Mouse (Mus musculus): ENCODE measurements around the gene P2ry14. TPM values are rescaled to one million over a fixed set of nuclear protein-coding genes. Genes with fewer than 3 reads are reported as not detected.
"Not testable (repeated sequence)": the region's sequence is repeated elsewhere in the genome, so short reads cannot be mapped to it uniquely, and the experiment has no call there.

P2ry14 gene
- polyA plus RNA-seq, 1 experiment from 2014 or later = 1.7 TPM

DNA sequence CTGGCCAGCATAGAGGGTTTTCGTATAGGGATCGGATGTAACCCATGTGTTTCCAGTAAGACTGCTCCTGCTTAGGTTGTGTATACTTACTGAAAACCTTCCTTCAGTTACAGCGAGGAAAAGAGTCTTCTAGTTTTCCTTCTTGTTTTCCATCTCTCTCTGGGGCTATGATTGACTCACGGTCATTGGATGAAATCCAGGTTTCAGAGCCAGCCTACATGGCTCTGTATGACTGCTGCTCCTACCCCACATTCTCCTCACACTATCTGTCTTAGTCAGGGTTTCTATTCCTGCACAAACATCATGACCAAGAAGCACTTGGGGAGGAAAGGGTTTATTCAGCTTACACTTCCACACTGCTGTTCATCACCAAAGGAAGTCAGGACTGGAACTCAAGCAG is 12.5 kb downstream of the P2ry14 start:
- H3K4me2 ChIP-seq; H3K4me1 ChIP-seq; H3K4me3 ChIP-seq; ATAC-seq; H3K36me3 ChIP-seq; H3K9me3 ChIP-seq (replicated peaks); H3K27ac ChIP-seq; H3K27me3 ChIP-seq (replicated peaks); H3K9ac ChIP-seq: not testable (repeated sequence)
- WGBS (ENCODE audit: insufficient replicate concordance) = 75% methylated on average over 4 of the region's 4 CpGs

DNA sequence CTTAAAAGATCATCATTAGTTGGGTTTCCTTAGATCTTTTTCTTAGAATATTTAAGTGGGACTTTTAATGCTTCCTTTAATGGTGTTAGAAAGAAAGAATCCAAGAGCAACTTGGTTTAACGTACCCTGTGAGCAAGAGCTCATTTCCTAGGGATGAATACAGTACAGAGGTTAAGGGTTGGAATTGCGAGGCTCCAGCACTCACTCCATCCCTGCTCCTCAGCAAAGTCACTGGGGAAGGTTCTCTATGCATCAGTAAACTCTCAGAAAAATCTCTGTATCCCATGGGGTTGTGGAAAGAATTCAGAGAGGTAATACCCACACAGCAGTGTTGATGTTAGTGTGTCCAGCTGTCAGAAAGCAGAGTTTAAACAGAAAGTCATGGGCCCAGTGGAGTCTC is 13.3 kb downstream of the P2ry14 start:
- Histone ChIP-seq H3K4me1 (peaks cover 14% of the 10 kb centered on the region), H3K36me3 (no peaks in the 10 kb centered on the region), H3K9ac (no peak overlapping the region), H3K4me2 (no peak overlapping the region), H3K27ac (no peak overlapping the region), H3K4me3 (no peak overlapping the region), H3K27me3 (replicated peaks) (no peaks in the 10 kb centered on the region), H3K9me3 (replicated peaks) (no peaks in the 10 kb centered on the region)
- WGBS (ENCODE audit: insufficient replicate concordance) = 62% methylated on average over 2 of the region's 2 CpGs
- ATAC-seq = no peak

DNA sequence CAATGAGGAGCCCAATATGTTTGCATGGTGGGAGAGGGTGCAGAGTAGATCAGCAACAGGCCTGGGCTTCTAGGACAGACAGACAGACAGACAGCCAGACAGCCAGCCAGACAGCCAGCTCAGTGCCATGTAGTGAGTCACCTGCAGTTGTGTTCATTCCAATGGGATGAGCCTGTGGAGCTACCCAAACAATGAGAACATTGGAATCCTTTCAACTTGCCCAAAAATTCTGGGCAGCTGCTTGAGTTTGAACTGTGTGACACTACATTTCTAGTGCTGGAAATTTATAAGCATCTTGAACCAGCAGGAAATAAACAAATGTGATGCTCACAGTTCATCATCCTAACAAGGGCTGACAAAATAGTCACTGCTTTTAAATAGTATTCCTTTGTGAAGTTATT is 13.8 kb downstream of the P2ry14 start:
- no peak for ATAC-seq

DNA sequence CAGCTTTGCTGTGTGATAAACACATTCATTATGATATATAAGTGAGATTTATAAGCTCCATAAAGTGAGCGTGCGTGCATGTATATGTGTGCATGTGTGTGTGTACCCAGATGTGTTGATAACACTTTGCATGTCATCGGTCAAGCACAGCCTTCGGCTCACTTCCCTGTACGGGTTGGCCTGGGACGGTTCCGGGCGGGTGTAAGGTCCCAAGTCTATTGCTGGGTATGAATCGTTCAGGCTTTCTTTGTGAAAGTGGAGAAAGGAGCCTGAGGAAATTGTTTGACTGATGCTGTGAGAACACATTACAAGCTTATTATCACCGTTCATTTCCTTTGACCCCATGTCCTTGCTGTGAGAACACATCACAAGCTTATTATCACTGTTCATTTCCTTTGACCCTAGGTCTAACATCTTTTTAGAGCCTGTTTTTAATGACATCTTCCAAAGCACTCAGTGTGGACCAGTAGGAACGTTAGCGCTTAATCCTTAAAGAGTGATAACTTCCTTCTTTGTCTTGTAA is 14.4 kb downstream of the P2ry14 start:
- Histone ChIP-seq H3K27me3 (replicated peaks) (no peaks in the 10 kb centered on the region), H3K9ac (no peak overlapping the region), H3K4me3 (no peak overlapping the region), H3K27ac (no peak overlapping the region), H3K36me3 (no peaks in the 10 kb centered on the region), H3K4me2 (no peak overlapping the region), H3K9me3 (replicated peaks) (no peaks in the 10 kb centered on the region), H3K4me1 (peaks cover 16% of the 10 kb centered on the region)
- WGBS (ENCODE audit: insufficient replicate concordance) = 74% methylated on average over 12 of the region's 12 CpGs
- ATAC-seq = no peak

More for the DNA sequence above, 13.8 kb downstream of the P2ry14 start:
- H3K27ac ChIP-seq = no peak overlapping the region
- H3K9me3 ChIP-seq (replicated peaks) = no peaks in the 10 kb centered on the region
- H3K27me3 ChIP-seq (replicated peaks) = no peaks in the 10 kb centered on the region
- H3K4me3 ChIP-seq = no peak overlapping the region
- H3K4me2 ChIP-seq = no peak overlapping the region
- no peaks in the 10 kb centered on the region for H3K36me3 ChIP-seq
- H3K9ac ChIP-seq = no peak overlapping the region
- H3K4me1 ChIP-seq = peaks cover 14% of the 10 kb centered on the region

DNA sequence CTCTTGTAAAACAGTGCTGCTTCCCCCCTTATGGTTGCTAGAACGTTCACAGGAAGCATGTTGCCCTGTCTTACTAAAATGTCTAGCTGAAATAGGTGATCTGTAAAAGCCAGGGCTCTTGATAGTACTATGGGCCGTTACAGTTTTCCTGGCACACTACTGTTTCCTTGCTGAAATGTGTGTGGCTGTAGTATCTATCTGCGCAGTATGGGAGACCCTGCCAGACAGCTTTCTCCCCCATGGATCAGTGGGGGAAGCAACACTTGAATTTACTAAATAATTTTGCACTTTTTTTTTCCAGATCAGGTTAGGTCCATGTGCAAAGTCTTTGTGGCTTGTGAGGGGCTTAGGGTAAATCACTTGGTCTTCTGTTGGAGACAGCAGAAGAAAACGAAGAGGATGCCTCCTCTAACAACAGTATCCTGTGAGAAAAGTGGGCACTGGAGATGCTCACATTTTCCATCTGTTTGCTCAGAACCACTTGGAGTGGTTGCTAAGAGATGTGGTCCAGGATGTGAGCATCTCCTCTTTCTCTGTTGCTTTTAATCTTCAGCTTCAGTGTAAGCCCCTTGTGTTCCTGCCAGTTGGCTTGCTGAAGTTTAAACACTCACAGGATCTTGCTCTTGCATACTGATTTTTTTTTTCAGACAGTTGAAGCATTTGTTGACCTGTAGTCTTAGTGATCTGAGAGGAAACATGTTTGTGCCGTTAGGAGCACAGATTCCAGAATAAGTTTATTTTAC is 17.3 kb downstream of the P2ry14 start:
- Histone ChIP-seq H3K9me3 (replicated peaks) (no peaks in the 10 kb centered on the region), H3K27me3 (replicated peaks) (no peaks in the 10 kb centered on the region), H3K4me2 (no peak overlapping the region), H3K4me3 (no peak overlapping the region), H3K4me1 (peaks cover 34% of the 10 kb centered on the region), H3K27ac (no peak overlapping the region), H3K9ac (no peak overlapping the region), H3K36me3 (no peaks in the 10 kb centered on the region)
- 68% methylated on average over 5 of the region's 5 CpGs for WGBS (ENCODE audit: insufficient replicate concordance)
- no peak for ATAC-seq

DNA sequence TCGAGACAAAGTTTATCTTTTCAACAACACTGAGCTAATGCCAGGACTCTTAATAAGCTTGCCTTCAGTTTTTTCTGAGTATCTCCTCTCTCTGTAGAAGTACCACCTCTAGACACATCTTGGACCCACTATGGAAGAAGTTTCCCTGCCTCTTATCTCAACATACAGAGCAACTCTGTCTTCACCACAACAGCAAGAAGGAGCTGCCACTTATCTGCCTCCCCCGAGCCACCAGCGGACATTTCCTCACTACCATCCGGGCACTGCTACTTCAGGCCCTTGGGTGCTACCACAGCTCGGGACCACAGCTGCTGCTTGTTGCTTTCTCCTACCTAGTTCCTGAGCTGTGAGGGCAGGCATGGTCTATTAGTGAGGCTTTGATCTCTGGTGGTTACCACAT is 20.2 kb downstream of the P2ry14 start:
- no peak overlapping the region for H3K9ac ChIP-seq
- 10% methylated on average over 5 of the region's 5 CpGs for WGBS (ENCODE audit: insufficient replicate concordance)
- no peak overlapping the region for H3K4me3 ChIP-seq
- H3K27ac ChIP-seq = no peak overlapping the region
- H3K4me2 ChIP-seq = peak overlapping the region; percentile 15
- no peaks in the 10 kb centered on the region for H3K36me3 ChIP-seq
- no peaks in the 10 kb centered on the region for H3K27me3 ChIP-seq (replicated peaks)
- peaks cover 42% of the 10 kb centered on the region for H3K4me1 ChIP-seq
- peak; percentile 78 for ATAC-seq
- no peaks in the 10 kb centered on the region for H3K9me3 ChIP-seq (replicated peaks)

DNA sequence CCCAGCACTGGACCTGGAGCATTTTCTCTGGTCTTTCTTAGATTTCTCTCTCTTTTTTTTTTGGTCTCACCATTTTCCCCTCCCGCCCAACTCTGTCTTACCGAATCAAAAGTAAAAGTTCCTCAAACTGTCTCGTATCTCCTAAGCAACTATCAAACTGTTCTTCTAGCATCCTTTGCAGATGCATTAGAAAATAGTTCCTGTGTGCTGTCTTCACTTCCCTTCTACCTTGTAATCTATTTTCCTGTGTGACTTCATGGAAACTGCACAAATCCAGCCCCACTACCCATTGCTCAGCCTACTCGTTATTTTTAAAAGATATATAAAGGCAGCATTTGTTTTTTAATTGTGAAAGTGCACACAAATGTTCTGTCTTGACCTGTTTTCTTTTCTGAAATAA is 21.5 kb downstream of the P2ry14 start:
- WGBS (ENCODE audit: insufficient replicate concordance) = 51% methylated on average over 4 of the region's 4 CpGs
- no peak overlapping the region for H3K4me2 ChIP-seq
- H3K36me3 ChIP-seq = no peaks in the 10 kb centered on the region
- no peaks in the 10 kb centered on the region for H3K9me3 ChIP-seq (replicated peaks)
- H3K9ac ChIP-seq = no peak overlapping the region
- no peak overlapping the region for H3K4me3 ChIP-seq
- H3K27ac ChIP-seq = no peak overlapping the region
- peaks cover 42% of the 10 kb centered on the region for H3K4me1 ChIP-seq
- ATAC-seq = no peak
- H3K27me3 ChIP-seq (replicated peaks) = no peaks in the 10 kb centered on the region

DNA sequence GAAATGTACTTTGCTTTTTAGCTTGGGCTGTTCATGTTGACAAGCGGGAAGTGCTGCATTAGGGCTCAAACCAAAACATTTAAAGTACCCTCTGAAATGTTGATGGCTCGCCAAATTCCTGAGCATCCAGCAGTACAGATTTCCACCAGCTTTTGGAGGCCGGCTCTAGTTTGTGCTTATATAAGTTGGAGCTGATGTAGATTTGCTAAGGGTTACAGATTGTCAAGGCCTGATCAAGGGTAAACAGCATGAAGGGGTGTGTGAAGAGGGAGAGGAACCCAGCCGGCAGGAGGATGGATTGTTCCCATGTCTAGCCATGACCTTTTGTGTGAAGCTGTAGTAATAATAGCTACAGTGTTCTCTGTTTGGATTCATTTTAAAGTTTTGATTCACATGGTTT is 22.3 kb downstream of the P2ry14 start:
- peaks cover 44% of the 10 kb centered on the region for H3K4me1 ChIP-seq
- no peak for ATAC-seq
- no peak overlapping the region for H3K4me2 ChIP-seq
- H3K9me3 ChIP-seq (replicated peaks) = no peaks in the 10 kb centered on the region
- no peak overlapping the region for H3K27ac ChIP-seq
- 68% methylated on average over 4 of the region's 4 CpGs for WGBS (ENCODE audit: insufficient replicate concordance)
- H3K27me3 ChIP-seq (replicated peaks) = no peaks in the 10 kb centered on the region
- H3K9ac ChIP-seq = no peak overlapping the region
- H3K36me3 ChIP-seq = no peaks in the 10 kb centered on the region
- H3K4me3 ChIP-seq = no peak overlapping the region

DNA sequence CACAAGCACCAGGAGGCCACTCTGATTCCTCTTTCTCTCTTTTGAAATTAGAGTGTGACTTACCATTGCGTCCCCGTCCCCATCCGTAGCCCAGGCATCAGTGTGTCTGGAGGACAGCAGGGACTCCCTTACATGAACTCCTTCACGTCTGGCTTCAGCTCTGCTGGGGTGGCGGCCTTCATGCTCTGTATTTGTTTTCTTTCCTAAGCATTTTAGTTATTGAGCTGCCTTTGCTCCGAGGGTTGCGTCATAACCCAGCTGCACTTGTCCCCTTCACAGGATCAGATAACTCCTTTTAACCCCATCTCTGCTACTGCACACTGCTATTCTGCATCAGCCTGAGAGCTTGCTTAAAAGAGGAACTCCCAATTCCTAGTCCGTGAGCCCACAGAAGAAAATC is 23.0 kb downstream of the P2ry14 start:
- peak; percentile 50; the same call in 1 of the 2 replicates for ATAC-seq
- 28% methylated on average over 8 of the region's 8 CpGs for WGBS (ENCODE audit: insufficient replicate concordance)
- no peak overlapping the region; the same call in 1 of the 2 replicates for H3K4me3 ChIP-seq
- H3K27me3 ChIP-seq (replicated peaks) = no peaks in the 10 kb centered on the region
- no peaks in the 10 kb centered on the region for H3K36me3 ChIP-seq
- no peak overlapping the region for H3K9ac ChIP-seq
- H3K4me2 ChIP-seq = peak overlapping the region; percentile 44
- no peaks in the 10 kb centered on the region for H3K9me3 ChIP-seq (replicated peaks)
- no peak overlapping the region for H3K27ac ChIP-seq
- peaks cover 46% of the 10 kb centered on the region for H3K4me1 ChIP-seq

DNA sequence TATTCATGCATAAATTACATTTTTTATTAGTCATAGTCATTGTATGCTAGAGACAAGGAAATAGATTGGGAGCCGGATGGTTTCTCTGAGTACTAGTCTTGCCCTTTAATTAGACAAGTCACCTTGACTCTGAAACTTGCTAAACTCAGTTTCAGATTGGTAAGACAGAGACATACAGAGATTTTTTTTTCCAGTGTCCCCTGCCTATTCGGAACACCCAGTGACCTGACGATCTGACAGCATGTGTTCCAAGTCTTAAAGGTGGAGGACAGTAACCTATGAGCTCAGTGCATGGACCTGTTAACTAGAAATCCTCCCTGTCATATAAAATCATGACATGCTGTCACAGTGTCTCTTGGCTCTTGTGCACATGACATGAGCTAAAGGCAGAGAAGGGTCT is 23.9 kb downstream of the P2ry14 start:
- no peaks in the 10 kb centered on the region for H3K9me3 ChIP-seq (replicated peaks)
- H3K9ac ChIP-seq = no peak overlapping the region
- no peaks in the 10 kb centered on the region for H3K36me3 ChIP-seq
- WGBS (ENCODE audit: insufficient replicate concordance) = 75% methylated on average over 3 of the region's 3 CpGs
- no peak for ATAC-seq
- no peak overlapping the region for H3K4me3 ChIP-seq
- no peak overlapping the region for H3K27ac ChIP-seq
- no peaks in the 10 kb centered on the region for H3K27me3 ChIP-seq (replicated peaks)
- peaks cover 55% of the 10 kb centered on the region for H3K4me1 ChIP-seq
- H3K4me2 ChIP-seq = peak overlapping the region; percentile 8; the same call in 1 of the 2 replicates

DNA sequence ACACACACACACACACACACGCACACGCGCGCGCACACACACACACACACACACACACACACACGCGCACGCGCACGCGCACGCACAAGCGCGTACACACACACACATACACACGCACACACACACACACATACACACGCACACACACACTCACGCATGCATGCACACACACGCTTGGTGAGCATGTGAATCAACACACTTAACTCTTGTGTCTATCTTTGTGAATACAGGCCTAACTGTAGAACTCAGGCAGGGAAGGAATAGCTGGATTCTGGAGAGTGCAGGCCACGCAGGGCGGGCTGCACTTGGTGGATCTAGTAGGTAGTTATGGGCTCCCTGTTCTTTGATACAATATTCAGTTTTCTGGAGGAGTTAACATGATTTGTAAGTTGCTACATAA is 24.7 kb downstream of the P2ry14 start:
- Histone ChIP-seq H3K27me3 (replicated peaks) (no peaks in the 10 kb centered on the region), H3K9ac (no peak overlapping the region), H3K4me1 (peaks cover 57% of the 10 kb centered on the region), H3K4me2 (no peak overlapping the region), H3K9me3 (replicated peaks) (no peaks in the 10 kb centered on the region), H3K4me3 (no peak overlapping the region), H3K36me3 (no peaks in the 10 kb centered on the region), H3K27ac (no peak overlapping the region)
- ATAC-seq = no peak
- WGBS (ENCODE audit: insufficient replicate concordance) = 76% methylated on average over 20 of the region's 20 CpGs

DNA sequence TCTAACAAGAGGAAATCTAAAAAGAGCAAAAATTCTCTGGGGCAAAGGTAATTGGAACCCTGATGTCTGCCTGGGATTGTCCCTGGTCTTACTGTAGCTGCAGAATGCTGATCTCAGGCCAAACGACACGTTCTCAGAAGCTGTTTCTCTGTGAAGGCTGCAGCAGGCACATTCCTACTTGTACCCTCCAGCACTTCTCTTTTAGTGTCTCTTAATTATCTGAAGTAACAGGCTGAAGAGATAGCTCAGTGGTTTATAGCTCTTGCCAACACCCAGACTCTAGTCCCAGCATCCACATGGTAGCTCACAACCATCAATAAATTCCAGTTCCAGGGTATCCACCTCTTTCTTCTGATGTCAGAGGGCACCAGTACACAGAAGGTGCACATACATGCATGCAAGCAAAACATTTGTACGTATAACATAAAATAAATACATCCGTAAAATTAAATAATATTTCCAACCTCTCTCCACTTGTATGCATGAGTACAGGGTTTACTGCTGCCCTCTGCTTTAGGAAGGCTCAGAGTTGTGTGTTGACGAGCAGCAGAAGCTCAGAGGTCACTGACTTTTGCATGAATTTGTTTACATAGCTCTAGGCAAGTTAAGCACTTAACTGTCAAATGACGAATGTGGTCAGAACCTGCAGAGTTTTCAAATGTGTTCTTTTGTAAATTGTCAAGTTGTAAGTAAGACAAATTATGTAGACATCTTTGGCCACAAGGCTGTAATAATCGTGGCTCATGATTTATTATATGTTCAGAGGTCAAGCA is 27.4 kb downstream of the P2ry14 start:
- H3K27ac ChIP-seq = peak overlapping the region; percentile 25; the same call in 1 of the 2 replicates
- H3K36me3 ChIP-seq = no peaks in the 10 kb centered on the region
- ATAC-seq = peak; percentile 25; the same call in 1 of the 2 replicates
- no peak overlapping the region for H3K4me2 ChIP-seq
- no peaks in the 10 kb centered on the region for H3K27me3 ChIP-seq (replicated peaks)
- no peak overlapping the region for H3K9ac ChIP-seq
- H3K4me1 ChIP-seq = peaks cover 48% of the 10 kb centered on the region
- 43% methylated on average over 7 of the region's 7 CpGs for WGBS (ENCODE audit: insufficient replicate concordance)
- no peak overlapping the region for H3K4me3 ChIP-seq
- no peaks in the 10 kb centered on the region for H3K9me3 ChIP-seq (replicated peaks)
